Mouse (Mus musculus) testis, postnatal 14 days (tissue): Measurements from ENCODE around the gene Dck.
A peak's percentile ranks its signal among the peaks of the same experiment; 100 is the strongest.
"Not testable (repeated sequence)": the region's sequence is repeated elsewhere in the genome, so short reads cannot be mapped to it uniquely, and the experiment has no call there.

Experiments
- DNase-seq: peaks from one replicate; pipeline ENCODE4 v3.0.0; 2021; ENCODE audit warnings: low spot score

Gene Dck

DNA sequence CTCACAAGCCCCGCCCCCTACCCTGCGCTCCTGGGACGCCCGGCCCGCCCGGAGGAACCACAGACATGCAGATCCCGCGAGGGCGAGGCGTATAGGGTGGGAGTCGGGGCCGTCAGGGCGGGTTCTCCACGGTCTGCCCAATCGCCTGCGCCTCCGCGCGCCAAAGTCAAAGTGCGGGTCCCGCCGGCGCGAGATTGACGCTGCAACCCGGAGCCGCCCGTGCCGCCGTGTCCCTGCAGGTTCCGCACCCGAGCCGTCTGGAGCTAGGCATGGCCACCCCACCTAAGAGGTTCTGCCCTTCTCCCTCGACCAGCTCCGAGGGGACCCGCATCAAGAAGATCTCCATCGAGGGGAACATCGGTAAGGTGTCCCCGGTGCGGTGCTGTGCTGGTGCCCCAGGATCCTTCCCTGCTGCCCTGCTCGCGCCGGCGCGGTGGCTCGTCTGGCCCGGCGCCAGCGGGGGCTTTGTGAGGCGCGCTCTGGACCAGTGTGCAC, at the start of gene Dck:
TSS of gene Dck (plus strand) at position 10 of the 495 bp plus-strand sequence.
- DNase-seq: peak; percentile 98

- no peak for DNase-seq
Measured at GRCm38 (mm10) chr5:88716983-88717382, 47.8 kb upstream of the Dck start.

DNA sequence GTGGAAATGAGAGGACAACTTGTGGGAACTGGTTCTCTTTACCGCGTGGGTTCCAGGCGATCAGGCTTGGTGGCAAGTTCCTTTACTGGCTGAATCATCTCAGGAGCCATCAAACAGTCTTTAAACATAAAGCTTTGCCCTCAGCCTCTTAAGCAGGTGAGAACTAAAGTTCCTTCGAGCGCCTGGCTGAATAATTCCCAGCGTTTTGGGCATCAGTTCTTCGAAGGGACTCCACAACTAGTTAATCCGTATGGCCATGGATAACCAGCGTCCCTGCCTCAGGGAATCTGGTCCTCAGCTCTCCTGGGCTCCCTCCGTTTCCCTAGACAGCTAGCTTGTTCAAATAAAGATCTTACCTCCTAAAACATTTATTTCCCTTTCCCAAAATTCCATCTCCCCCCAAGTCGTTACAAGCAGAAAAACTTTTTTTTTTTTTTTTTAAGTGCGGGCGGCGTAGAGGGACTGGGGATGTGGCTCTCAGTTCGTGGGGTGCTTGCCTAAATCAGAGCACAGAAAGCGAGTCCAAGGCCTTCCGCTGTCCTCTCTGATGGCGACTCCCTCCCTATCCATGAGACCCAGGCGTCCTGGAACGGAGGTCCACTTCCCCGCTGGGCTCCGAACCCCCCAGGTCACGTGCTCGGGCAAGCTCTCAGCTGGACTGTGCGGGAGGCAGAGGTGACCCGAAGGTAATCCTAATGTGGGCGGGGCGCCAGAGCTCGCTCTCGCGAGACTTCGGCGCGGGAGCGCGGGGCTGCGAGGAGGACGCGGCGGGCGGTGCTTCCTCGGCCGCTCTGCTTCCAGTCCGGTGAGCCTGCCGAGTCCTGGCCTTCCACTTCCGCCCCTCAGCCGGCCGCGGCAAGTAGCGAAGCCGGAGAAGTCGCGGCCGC, 44.4 kb upstream of the Dck start, which contains the start of gene Mob1b:
TSS of gene Mob1b (plus strand) at position 740 of the 887 bp plus-strand sequence.
- DNase-seq: peak; percentile 97

- DNase-seq: no peak
Measured at GRCm38 (mm10) chr5:88721003-88721475, 43.8 kb upstream of the Dck start.

GRCm38 (mm10) chr5:88721565-88722212, 43.1 kb upstream of the Dck start:
- peak; percentile 34 for DNase-seq

DNA sequence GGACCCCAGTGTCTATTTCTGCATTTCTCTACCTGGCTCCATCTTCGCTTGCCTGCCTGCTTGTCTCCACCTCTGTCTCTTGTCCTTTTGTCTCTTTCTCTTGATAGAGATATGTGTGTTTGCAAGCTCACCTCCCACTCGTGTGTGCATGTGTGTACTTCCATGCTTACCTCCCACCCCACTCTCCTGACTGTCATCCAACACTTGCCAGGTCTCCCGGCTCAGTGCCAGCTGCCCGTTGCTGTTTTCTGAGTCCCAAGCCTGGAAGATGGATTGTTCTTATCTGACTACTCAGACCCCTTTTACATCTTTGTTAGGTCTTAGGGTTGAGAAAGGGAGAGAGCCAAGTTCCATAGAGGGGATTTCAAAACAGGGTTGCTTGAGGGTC, 42.6 kb upstream of the Dck start:
- DNase-seq: no peak

GRCm38 (mm10) chr5:88724030-88724429, 40.8 kb upstream of the Dck start:
- no peak for DNase-seq

GRCm38 (mm10) chr5:88727593-88728144, 37.1 kb upstream of the Dck start:
- no peak for DNase-seq

GRCm38 (mm10) chr5:88734786-88735185, 30.0 kb upstream of the Dck start:
- no peak for DNase-seq

DNA sequence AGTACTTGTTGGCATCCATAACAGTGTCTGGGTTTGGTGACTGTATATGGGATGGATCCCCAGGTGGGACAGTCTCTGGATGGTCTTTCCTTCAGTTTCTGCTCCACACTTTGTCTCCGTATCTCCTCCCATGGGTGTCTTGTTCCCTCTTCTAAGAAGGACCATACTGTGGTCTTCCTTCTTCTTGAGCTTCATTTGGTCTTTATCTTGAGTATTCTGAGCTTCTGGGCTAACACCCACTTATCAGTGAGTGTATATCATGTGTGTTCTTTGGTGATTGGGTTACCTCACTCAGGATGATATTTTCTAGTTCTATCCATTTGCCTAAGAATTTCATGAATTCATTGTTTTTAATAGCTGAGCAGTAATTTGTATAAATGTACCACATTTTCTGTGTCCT, 23.7 kb upstream of the Dck start:
- not testable (repeated sequence) for DNase-seq

- DNase-seq: no peak
Measured at GRCm38 (mm10) chr5:88747774-88748173, 17.0 kb upstream of the Dck start.

GRCm38 (mm10) chr5:88753199-88753598, 11.6 kb upstream of the Dck start:
- no peak for DNase-seq

DNA sequence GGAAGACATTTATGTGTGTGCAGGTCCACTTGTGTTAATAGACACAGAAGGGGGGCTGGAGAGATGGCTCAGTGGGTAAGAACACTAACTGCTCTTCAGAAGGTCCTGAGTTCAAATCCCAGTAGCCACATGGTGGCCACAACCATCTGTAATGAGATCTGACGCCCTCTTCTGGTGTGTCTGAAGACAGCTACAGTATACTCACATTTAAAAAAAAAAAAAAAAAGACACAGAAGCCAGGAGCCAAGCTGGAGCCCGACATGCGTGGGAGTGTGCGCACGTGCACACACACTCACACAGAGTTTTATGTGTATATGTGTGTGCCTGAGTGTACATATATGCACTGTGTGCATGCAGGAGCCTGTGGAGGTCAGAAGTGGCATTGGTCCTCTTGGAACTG, 2.2 kb upstream of the Dck start:
- DNase-seq: no peak

DNA sequence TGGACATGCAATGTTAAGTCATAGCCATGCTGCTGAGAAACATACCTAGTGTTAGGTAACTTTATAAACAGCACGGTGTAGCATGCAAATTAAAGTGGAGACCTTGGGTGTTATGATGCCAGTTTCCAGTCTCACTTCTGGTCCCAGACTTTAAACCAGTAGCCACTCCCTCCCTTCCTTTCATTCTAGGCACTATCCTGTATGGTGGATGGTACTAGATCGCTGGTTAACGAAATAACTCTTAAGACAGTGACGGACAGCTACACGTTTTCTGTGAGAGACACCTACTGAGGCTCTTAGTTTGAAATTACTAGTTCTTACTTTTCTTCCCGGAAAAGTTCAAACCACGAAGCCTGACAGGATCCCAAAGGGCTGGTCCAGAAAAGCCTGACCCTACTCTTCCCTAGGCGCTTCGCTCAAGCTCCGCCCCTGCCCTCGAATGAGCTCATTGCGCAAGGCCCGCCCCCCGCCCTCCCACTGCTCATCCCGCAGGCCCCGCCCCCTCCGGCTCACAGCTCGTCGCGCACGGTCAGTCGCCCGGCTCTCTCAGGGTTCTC, 288 bp upstream of the Dck start:
- no peak for DNase-seq

GRCm38 (mm10) chr5:88765587-88765986, 791 bp downstream of the Dck start:
- DNase-seq: no peak

DNA sequence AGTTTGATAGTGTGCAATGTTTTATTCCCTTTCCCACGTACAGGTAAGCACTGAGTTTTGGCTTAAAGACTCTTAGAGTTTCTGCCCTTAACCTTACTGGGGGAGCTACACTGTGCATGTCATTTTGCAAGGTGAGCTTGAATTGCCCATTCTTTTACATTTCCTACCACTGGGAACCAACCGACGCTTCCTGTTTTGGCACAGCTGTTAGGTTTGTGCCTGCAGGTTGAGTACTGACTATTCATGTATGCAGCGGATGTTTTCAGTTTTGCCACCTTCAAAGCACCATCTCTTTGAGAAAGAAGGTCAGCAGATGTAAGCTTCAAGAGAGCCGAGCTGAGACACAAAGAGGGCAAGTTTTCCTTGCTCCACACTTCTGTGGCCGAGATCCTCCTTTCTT, 1.3 kb downstream of the Dck start:
- no peak for DNase-seq

GRCm38 (mm10) chr5:88766863-88767262, 2.1 kb downstream of the Dck start:
- no peak for DNase-seq

DNA sequence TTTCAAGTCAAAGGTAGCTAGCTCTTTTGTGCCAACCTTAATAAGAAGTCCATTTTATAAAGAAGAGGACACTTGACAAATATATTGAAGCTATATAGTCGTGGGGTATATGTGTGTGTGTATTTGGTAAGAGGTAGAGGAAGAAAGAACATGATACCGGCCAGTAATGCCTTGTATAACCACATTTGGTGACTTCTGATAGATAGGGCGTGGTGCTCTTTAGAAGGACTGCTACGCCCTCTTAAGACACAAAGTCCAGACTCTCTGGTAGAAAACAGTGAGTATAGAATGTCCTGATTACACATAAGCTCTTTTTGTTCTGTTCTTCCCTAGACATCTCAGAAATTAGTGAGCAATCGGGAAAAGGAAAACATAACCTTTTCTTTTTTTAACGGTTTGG, 3.4 kb downstream of the Dck start:
- no peak for DNase-seq

DNA sequence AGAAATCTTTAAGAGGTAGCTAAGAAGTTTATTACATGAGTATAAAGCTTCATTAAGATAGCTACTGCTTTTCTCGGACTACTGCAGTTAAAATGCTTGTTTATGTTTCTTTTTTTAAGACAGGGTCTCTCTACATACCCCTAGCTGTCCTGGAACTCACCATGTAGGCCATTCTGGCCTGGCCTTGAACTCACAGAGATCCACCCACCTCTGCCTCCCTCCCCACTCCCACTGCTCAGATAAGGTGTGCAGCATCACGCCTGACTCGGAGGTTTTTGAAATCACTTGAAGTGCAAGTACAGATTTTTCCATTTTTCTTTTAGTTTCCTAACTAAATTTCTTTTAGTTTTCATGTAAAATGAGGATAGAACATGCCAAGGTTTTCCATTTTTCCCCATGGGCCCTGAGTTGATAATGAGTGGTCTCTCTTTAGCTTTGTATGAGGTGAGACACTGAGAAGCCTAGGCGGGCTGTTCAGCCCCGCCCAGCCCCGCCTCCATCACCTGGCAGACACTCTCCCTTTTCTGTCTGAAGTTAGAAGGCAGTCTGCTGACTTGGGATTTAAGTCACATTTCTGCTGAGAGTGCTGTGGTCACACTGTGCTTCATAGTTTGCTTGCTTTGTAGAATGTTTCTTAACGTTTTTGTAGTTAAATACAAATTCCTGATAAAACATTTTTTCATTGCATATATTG, 17.4 kb downstream of the Dck start:
- no peak for DNase-seq

GRCm38 (mm10) chr5:88785059-88785458, 20.3 kb downstream of the Dck start:
- no peak for DNase-seq

DNA sequence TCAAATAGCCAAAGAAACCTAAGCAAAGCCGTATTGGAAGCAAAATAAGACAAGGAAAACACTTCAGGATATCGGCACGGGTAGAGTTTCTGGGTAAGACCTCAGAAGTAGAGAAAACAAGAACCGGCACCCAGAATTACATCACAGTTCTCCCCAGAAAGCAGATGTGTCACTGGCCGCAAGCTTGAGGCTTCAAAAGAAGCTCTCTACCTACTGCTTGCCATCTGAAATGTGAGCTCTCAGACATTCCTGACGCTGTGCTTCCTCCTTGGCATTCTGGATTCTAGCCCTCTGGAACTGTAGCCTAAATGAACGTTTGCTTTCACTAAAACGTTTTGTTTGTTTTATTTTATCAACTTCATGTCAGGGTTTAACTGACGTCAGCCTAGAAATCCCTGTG, 25.9 kb downstream of the Dck start:
- DNase-seq: no peak
